Mouse (Mus musculus): ENCODE data around the gene Ifrd2. TPM values are rescaled to one million over a fixed set of nuclear protein-coding genes. Genes with fewer than 3 reads are reported as not detected.

Gene Ifrd2
- total RNA-seq, 2 experiments from 2014 or later, result 122 to 249 TPM

DNA sequence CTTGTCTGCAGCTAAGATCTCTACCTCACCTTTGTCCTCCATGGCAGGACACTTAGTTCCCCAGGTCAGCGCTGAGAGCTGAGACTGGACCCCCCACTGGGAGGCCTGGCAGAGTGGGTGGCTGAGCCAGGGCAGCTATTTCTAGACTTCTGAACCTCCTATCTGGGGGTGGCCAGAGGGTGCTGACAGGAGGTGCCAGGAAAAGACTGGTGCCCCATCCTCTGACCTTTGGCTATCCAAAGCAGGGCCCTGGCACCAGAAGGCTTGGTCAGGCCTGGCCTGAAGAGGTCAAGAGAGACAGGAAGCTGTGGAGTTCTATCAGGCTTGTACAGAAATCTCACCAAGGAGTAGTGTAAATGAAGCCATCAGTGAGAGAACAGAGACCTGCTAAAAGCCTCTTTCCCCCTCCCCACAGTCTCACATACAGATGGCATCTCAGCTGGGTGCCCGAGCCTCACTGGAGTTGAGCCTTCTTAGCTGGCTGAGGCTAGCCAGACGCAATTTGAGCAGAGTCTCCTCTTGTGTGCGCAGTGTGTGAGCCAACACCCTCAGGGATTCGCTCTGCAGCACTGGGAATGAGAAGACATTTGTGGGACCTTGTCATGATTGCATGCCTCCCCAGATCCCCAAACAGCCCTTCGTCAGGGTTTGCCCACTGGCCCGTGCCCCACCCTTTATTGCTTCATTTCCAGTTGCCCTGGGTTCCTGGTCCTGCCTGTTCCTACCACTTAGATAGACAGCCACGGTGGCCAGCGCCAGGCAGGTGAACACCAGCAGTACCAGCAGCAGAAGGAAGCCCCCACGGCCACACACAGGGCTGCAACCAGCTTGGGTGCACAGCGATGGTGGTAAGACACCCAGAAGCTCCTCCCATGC is 5.9 kb downstream of the Ifrd2 start:
- no peak for ATAC-seq (replicated peaks; ENCODE audit: low FRiP score, poor library complexity, severe bottlenecking)

DNA sequence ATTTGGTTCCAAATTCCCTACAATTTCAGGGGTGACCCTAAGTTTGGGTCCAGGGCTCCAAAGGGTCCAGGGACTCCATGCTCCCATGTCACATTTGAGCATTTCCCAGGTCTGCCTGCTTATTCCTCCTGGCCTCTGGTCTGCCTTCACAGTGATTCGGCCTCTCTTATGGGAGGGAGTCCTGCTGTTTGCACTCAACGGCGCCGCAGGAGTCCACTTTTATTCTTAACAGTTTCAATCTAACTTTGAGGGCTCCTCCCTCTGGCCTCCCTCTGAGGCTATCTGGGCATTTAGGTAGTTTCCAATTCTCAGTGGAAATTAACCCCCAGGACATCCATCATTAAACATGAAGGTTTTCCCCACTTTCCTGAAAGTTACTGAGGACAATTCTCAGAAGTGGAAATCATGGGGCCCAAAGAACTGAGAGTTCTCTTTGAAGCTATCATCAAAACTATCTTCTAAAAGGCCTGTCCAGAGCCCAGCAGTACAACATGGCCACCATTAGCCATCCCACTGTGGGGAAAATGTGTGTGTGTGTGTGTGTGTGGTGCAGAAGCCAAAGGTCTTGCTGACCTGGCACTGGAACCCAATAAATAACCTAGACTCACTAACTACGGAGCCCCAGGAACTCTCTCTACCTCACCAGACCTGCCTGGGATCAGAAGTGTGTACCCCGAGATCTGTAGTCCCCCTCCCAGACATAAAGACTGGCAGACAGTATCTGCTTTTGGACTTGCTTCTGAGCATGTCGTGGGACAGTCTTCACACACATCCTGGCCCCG is 7.0 kb downstream of the Ifrd2 start:
- no peak for ATAC-seq (replicated peaks; ENCODE audit: low FRiP score, poor library complexity, severe bottlenecking)

DNA sequence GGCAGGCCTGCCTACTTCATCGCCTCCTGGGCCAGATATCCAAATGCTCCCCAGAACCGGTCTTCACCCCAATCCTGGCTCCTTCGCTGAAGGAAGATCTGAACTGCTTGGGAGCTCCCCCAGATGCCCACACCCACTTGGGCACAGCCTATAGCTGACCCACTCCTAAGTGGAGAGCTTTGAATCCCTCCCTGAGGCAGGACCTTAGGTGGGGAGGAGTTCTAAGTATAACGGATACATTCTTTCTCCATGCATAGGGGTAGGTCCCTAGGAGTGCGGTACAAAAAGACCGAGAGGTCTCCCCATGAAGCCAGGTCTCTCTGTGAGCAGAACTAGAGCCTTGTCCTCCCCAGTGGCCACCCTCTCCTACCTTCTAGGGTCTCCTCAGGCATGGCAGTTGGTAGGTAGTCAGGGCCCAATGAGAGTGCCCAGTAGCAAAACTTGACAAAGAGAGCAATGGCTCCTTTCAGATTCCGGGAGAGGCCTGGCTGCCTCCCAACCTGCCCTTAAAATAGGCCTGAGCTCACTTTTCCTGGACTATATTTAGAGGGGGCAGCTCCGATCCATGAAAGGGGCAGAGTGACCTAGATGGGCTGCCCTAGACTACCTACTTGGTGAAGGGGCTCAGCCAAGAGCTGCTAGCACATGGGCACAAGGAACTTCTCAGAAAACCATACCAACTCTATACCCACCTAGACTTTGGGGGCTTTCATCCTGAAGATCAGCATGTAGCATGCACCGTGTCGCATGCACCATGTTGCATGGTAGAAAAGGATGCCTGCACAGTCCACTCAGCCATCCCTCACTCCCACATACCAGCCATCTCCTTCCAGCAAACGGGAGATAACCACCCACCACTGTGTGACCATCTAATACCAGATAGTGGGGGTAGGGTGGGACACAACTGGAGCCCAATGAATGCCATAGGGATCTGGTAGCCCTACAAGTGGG is 9.5 kb downstream of the Ifrd2 start:
- ATAC-seq (replicated peaks; ENCODE audit: low FRiP score, poor library complexity, severe bottlenecking), result no peak

DNA sequence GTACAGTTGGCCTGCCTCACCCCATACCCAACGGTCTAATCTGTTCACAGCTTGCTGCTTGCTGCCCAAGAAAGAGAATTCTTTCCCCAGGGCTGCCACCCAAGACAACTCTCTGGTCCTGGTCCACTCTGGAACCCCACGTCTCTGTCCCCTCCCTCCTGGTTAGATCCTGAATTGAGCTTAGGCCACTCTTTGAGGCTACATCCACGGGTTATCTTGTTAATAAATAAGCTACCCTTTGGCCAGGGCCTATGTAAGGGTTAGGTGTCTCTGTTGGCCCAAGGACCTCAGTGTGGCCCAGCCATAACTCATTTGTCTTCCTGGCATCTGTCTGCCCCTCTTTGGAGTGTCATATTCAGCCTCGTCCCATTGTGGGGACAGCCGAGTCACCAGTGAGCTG is 10.9 kb downstream of the Ifrd2 start:
- ATAC-seq (replicated peaks; ENCODE audit: low FRiP score, poor library complexity, severe bottlenecking), result no peak

DNA sequence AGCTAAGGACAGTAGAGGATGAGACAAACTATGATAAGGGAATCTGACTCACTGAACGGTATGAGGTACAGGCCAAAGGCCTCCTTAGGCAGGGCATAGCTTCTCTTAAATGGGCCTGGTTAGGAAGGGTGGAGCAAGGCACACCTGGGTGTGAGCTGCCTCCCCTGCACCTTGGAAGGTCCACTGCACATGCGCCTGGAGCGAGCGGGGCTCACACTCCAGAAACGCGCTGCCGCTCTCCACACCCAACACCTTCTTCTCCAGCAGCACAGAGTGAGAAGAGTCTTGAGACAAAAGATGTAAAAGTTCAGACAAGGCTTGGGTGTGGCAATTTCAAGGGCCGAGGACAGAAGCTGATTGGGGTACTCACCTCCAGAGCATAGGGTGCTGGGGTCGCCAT is 12.0 kb downstream of the Ifrd2 start:
- ATAC-seq (replicated peaks; ENCODE audit: low FRiP score, poor library complexity, severe bottlenecking), result no peak

DNA sequence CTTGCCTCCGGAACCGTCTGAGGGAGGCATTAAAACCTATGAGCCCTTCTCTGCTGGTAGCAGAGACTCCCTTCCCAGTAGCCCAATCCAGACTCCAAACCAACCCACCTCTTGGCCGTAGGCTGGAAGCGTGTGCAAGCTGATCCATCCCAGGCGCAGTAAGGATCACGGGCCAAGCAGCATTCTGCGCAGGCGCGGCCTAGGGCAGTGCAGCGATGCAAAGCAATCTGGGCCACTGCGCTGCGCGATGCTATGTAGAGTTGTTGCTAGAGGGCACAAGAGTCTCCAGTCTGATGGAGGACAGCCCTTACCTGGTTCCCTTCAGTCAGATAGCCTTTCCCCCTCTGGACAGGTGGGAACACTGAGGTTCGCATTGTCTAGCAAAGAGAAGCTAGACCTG is 12.4 kb downstream of the Ifrd2 start:
- no peak for ATAC-seq (replicated peaks; ENCODE audit: low FRiP score, poor library complexity, severe bottlenecking)

DNA sequence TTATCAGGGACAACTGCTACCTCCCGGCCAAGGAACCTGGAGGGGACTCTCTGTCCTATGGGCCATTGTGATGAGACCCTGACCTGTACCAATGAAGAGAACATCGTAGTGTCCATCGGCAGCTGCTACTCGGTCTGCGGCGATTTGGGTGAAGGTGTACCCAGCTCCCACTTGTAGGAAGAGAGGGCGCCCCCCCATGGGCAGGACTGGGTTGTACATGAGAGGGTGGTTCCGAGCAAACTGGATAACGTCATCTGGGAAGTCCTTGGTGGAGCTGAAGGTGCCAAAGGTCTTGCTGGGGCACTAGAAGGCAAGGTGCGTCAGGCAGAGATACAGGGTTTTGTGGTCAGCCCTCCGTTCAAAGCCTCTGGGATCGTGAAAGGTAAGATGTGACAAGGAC is 13.3 kb downstream of the Ifrd2 start:
- no peak for ATAC-seq (replicated peaks; ENCODE audit: low FRiP score, poor library complexity, severe bottlenecking)

DNA sequence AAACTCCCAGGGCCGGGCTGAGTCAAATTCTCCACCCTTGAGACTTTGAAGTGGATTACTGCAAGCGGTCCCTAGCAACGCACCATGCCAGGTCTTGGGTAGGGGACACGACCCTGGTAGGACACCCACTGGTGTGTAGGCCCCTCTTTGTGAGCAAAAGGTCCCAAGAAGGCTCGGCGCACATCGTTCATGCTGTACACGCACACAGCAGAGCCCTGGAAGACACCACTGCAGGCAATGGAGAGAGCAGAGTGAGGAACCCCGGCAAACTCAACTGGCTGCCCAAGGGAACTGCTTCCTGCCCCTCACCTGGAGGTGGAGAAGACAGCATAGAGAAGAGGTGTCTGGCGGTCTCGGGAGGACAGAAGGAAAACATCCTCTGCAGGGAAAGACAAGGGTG is 13.8 kb downstream of the Ifrd2 start:
- no peak for ATAC-seq (replicated peaks; ENCODE audit: low FRiP score, poor library complexity, severe bottlenecking)

DNA sequence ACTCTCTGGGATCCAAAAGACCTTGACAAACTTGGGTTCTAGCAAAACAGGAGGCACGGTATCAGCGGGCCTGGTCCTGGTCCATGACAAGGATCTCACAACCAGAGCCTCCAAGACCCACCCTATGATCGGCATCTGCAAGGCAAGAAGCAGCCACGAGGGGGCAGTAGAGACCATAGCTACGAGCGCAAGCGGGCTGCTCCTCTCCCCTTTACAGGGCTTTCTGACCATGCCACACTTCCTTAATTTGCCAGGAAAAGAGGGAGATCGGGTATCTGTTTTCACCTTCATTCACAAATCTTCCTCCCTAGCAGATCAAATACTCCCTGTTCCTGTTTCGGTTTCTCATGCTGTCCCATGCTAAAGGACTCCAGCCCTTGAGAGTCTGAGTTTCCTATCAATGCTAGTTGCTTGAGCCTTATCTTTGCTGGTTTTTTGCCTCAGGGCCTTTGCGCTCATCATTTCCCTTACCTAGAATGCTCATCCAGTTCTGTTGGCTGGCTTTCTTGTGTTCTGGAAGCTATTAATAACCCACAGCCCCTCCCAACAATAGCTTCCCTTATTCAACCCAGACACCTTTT is 14.7 kb downstream of the Ifrd2 start:
- ATAC-seq (replicated peaks; ENCODE audit: low FRiP score, poor library complexity, severe bottlenecking), result peak; percentile 80

DNA sequence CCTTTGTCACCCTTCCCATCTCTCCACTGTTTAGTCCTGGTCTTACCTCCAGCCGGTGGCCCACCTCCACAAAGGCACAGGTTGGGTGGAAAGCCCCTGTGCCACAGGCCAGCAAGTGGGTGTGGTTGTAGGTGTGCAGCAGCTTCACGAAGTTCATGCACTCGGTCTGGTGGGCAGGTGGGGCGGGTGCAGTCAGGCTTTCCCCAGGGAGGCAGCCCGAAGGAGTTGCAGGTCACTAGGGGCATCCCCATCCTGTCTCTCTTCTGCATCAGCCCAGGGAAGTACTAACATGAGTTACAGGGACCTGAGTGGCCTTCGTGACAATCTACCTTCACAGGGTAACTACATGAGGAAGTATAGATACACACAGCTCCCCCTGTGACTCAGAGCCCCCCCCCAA is 15.8 kb downstream of the Ifrd2 start:
- ATAC-seq (replicated peaks; ENCODE audit: low FRiP score, poor library complexity, severe bottlenecking), result no peak

DNA sequence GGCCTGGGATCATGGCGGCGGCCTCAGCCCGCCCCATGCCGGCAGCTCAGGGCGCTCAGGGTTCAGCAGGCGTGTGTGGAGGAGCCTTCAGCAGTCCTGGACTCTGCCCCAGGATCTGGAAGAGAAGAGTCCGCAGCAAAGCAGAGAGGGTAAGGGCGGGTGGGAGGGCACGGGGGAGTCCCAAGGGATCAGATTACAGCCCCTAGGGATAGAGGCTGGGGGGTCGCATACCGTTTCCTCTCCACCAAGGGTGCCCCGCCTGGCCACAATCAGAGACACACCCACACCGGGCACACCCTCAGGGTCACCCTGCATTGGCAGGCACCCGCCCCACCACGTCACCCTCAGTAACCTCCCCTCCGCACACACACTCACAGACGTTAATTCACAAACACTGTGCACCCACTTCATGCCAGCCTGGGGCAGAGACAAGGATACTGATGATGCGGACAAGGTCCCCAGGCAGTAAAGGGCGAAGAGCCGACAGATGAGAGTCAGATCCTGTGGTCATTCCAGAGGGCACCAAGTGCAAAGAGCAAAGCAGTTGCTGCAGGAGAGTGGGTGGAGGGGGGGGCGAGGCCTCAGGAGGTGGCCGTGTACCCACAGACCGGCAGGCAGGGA is 17.7 kb downstream of the Ifrd2 start:
- no peak for ATAC-seq (replicated peaks; ENCODE audit: low FRiP score, poor library complexity, severe bottlenecking)

DNA sequence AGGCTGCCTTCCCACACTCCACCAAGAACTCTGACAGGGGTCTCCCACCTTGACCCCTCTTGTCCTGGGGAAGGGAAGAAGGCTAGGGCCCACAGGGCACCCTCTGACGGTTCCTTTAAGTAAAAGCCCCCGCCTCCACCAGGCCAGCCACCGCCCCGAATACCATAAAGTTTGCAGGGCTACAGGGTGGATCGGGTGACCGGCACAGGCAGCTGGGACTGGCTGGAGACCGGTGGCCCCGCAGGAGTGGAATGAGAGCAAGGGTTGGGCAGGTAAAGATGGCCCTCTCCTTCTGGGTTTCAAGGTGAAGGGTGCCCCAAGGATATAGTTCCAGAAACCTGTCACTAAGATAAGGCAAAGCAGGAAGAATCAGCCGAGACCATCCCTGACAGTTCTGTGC is 19.1 kb downstream of the Ifrd2 start:
- no peak for ATAC-seq (replicated peaks; ENCODE audit: low FRiP score, poor library complexity, severe bottlenecking)

DNA sequence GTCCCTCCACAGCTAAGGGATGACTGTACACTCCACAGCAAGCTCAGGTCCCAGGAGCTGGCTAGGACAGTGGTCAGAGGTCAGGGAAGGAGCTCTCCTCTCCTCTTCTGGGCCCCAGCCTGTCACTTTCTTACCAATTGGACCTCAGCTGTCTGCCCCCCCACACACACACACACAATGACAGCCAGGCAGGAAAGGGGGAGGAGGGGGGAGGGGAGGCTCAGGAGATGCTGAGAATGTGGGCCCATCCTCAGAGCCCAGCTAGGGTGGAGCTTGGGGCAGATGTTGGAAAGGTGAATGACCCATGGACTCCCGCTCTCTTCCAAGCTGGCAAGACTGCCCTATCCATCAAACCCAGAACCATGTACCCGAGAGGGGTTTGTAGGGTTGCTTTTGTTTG is 19.6 kb downstream of the Ifrd2 start:
- no peak for ATAC-seq (replicated peaks; ENCODE audit: low FRiP score, poor library complexity, severe bottlenecking)

DNA sequence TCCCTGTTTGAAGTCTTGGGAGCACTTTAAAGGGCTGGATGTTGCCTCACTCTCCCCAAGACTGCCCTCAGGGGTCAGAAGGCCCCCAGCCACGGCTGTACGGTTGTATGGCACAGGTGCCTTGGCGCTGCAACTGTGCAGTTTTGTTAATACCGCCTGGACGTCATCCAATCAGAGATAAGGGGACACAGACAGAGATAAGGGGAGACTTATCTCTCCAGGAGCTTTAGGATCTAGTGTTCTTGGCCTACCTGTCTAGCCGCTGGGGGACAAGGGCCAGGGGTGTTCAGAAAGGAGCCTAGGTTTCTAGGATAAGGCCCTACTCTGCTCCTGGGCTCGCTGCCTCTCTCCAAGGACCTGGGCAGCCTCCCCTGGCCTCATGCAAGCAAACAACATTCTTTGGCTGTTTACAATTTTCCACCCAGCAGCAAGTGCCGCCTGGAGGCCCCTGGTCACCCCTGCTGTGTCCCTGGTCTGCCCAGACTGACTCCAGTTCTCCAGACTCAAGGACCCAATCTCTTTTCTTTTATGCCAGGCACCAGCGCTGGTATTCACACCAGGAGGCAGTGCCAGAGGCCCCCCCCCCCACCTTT is 20.3 kb downstream of the Ifrd2 start:
- no peak for ATAC-seq (replicated peaks; ENCODE audit: low FRiP score, poor library complexity, severe bottlenecking)

DNA sequence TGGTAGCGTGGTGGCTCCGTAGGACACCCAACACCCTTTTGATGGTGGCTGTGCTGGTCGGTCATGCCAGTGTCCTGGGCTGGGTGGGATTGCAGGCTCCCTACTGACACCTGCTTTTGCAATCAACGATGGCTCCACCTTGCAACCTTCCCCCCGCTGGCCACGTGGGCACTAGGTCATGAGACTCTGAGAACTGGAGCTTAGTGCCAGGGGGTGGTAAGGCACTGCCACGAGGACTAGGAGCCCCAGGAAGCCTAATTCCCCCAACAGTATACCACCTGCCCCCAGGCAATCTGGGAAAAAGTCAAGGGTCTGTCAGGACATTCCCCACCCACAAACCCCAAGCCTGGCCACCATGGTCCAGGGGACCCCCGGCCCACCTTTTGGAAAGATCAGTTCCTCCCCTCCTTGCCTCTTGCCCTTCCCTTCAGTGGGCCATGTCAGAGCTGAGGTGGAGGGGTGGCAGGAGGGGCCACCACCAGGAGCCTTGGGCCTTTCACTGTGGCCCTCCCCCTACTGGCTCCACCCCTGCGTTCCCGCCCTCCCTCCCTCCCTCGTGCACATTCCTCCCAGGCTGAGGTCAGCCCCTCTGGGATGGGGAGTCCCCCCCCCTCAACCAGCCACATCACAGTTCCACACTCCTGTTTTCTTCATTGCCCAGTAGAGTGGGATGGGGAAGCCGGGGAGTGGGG is 21.4 kb downstream of the Ifrd2 start, which contains the start of gene Sema3b:
Gene Sema3b, minus strand, starts transcription at position 489 of the 692 bp plus-strand sequence.
- no peak for ATAC-seq (replicated peaks; ENCODE audit: low FRiP score, poor library complexity, severe bottlenecking)

DNA sequence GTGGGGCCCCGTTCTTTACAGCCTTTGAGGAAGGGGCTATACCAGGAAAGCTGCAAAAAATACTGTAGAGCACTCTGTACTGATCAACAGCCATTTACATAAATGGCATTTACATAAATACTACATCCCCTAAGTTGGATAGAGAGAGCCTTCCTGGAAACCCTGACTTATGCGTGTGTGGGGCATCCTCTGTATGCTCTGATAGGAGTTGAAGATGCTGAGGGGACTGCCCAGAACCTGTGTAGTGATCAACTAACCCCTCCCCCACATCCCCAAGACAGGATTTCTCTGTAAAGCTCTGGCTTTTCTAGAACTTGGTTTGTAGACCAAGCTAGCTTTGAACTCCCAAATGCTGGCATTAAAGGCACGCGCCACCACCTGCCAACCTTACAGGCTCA is 22.0 kb downstream of the Ifrd2 start:
- no peak for ATAC-seq (replicated peaks; ENCODE audit: low FRiP score, poor library complexity, severe bottlenecking)

DNA sequence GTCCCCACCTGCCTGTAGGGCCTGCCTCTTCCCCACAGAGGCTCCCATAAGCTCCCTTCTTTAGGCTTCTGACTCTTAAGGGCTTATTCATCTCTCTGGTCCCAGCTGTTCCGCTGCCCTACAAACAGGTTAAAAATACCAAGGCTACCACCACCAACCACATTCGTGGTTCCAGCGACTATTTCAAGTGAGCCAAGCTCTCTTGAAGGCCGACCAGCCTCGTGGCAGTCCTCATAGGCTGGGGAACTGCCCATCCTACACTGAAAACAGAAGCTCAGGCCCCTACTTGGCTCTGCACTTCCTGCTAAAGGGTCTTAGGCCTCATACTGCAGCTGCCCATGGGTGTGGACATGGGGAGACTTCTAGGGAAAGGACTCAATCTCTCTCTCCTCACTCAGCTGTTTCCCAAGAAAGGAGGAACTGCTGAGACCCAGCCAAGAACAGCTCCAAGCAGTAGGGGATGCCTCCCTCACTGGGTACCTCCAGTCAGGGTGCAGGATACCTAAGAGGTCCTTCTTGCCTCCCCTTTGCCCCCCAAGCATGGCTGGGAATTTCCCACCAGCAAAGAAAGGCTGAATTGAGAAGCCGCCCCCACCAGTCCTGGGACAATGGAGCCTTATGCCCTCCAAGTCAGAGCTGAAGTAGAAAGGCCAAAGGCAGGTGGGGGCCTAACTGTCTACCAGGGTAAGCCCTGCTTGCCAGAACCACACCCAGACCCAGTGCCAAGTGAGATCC is 24.2 kb downstream of the Ifrd2 start:
- ATAC-seq (replicated peaks; ENCODE audit: low FRiP score, poor library complexity, severe bottlenecking), result no peak

Data from erythroid progenitor cell, adult 5-6 weeks (primary cell).